Mouse (Mus musculus): Measurements from ENCODE around the gene Hsf4. TPM values are rescaled to one million over a fixed set of nuclear protein-coding genes. Genes with fewer than 3 reads are reported as not detected.
"Not testable (repeated sequence)": the region's sequence is repeated elsewhere in the genome, so short reads cannot be mapped to it uniquely, and the experiment has no call there.

The Hsf4 gene
- polyA plus RNA-seq, 1 experiment from 2014 or later, result 0.11 TPM

GRCm38 (mm10) chr8:105290554-105291314 lies 21.1 kb downstream of the Hsf4 start:
- ATAC-seq (ENCODE audit: low FRiP score), result no peak
- Histone ChIP-seq H3K27me3 (peaks cover 34% of the 10 kb centered on the region), H3K9me3 (no peaks in the 10 kb centered on the region), H3K4me1 (peaks cover 44% of the 10 kb centered on the region), H3K4me3 (replicated peaks) (peak overlapping the region; percentile 54), H3K36me3 (replicated peaks) (peaks cover under 1% of the 10 kb centered on the region; the same call in 1 of the 2 replicates), H3K27ac (no peak overlapping the region), H3K9ac (0 out of 2 replicates have a peak overlapping the region, but pooled peaks have one; percentile 61), H3K4me2 (peak overlapping the region; percentile 80)
- WGBS, result 6% methylated on average over 31 of the region's 31 CpGs

- WGBS, result 86% methylated on average over 8 of the region's 8 CpGs
- ATAC-seq (ENCODE audit: low FRiP score); H3K4me2 ChIP-seq; H3K9ac ChIP-seq; H3K9me3 ChIP-seq; H3K27ac ChIP-seq; H3K36me3 ChIP-seq (replicated peaks); H3K4me3 ChIP-seq (replicated peaks): not testable (repeated sequence)
- Histone ChIP-seq H3K4me1 (peaks cover 39% of the 10 kb centered on the region), H3K27me3 (peaks cover 34% of the 10 kb centered on the region)
Measured at GRCm38 (mm10) chr8:105291364-105291763, 21.8 kb downstream of the Hsf4 start.

- H3K27me3 ChIP-seq, result peaks cover 34% of the 10 kb centered on the region
- H3K27ac ChIP-seq; ATAC-seq (ENCODE audit: low FRiP score); H3K4me3 ChIP-seq (replicated peaks); H3K4me2 ChIP-seq; H3K36me3 ChIP-seq (replicated peaks); H3K9ac ChIP-seq; H3K9me3 ChIP-seq: not testable (repeated sequence)
- H3K4me1 ChIP-seq, result peaks cover 38% of the 10 kb centered on the region
- 65% methylated on average over 3 of the region's 3 CpGs for WGBS
Measured at GRCm38 (mm10) chr8:105291802-105292201, 22.2 kb downstream of the Hsf4 start.

GRCm38 (mm10) chr8:105292471-105292870 lies 22.9 kb downstream of the Hsf4 start:
- H3K4me3 ChIP-seq (replicated peaks), result no peak overlapping the region
- 82% methylated on average over 7 of the region's 7 CpGs for WGBS
- no peaks in the 10 kb centered on the region for H3K9me3 ChIP-seq
- no peaks in the 10 kb centered on the region for H3K36me3 ChIP-seq (replicated peaks)
- no peak overlapping the region for H3K9ac ChIP-seq
- ATAC-seq (ENCODE audit: low FRiP score), result no peak
- H3K4me2 ChIP-seq, result no peak overlapping the region
- H3K27ac ChIP-seq, result no peak overlapping the region
- H3K27me3 ChIP-seq, result peaks cover 34% of the 10 kb centered on the region
- peaks cover 36% of the 10 kb centered on the region for H3K4me1 ChIP-seq

- no peak for ATAC-seq (ENCODE audit: low FRiP score)
- Histone ChIP-seq H3K9me3 (no peaks in the 10 kb centered on the region), H3K4me1 (peaks cover 31% of the 10 kb centered on the region), H3K9ac (no peak overlapping the region), H3K27me3 (peaks cover 34% of the 10 kb centered on the region), H3K27ac (no peak overlapping the region), H3K4me3 (replicated peaks) (no peak overlapping the region), H3K36me3 (replicated peaks) (no peaks in the 10 kb centered on the region), H3K4me2 (no peak overlapping the region)
- 78% methylated on average over 19 of the region's 19 CpGs for WGBS
Measured at GRCm38 (mm10) chr8:105293405-105293804, 23.8 kb downstream of the Hsf4 start.

GRCm38 (mm10) chr8:105294776-105295175 lies 25.2 kb downstream of the Hsf4 start:
- H3K27ac ChIP-seq, result no peak overlapping the region
- H3K27me3 ChIP-seq, result peaks cover 33% of the 10 kb centered on the region
- H3K36me3 ChIP-seq (replicated peaks), result peaks cover 8% of the 10 kb centered on the region
- no peak overlapping the region for H3K9ac ChIP-seq
- no peak for ATAC-seq (ENCODE audit: low FRiP score)
- H3K4me2 ChIP-seq, result no peak overlapping the region
- WGBS, result 61% methylated on average over 9 of the region's 9 CpGs
- no peaks in the 10 kb centered on the region for H3K9me3 ChIP-seq
- peaks cover 31% of the 10 kb centered on the region for H3K4me1 ChIP-seq
- no peak overlapping the region for H3K4me3 ChIP-seq (replicated peaks)

- H3K27ac ChIP-seq, result no peak overlapping the region
- ATAC-seq (ENCODE audit: low FRiP score), result no peak
- H3K4me1 ChIP-seq, result peaks cover 26% of the 10 kb centered on the region
- no peak overlapping the region for H3K9ac ChIP-seq
- H3K4me3 ChIP-seq (replicated peaks), result no peak overlapping the region
- no peak overlapping the region for H3K4me2 ChIP-seq
- no peaks in the 10 kb centered on the region for H3K9me3 ChIP-seq
- H3K36me3 ChIP-seq (replicated peaks), result peaks cover 13% of the 10 kb centered on the region
- peaks cover 28% of the 10 kb centered on the region for H3K27me3 ChIP-seq
- 78% methylated on average over 11 of the region's 11 CpGs for WGBS
Measured at GRCm38 (mm10) chr8:105295256-105295655, 25.7 kb downstream of the Hsf4 start.

GRCm38 (mm10) chr8:105295895-105296573 lies 26.4 kb downstream of the Hsf4 start, which contains the start of gene Exoc3l:
Gene Exoc3l (minus strand): TSS chr8:105296101.
- no peak within 1 kb of the TSS for H3K27ac ChIP-seq
- H3K36me3 ChIP-seq (replicated peaks), result peaks cover 20% of the 10 kb centered on the region
- H3K4me3 ChIP-seq (replicated peaks), result peak within 1 kb of the TSS; percentile 86
- H3K4me2 ChIP-seq, result peak within 1 kb of the TSS; percentile 98
- H3K27me3 ChIP-seq, result peaks cover 20% of the 10 kb centered on the region
- WGBS, result 74% methylated on average over 11 of the region's 11 CpGs
- peaks cover 19% of the 10 kb centered on the region for H3K4me1 ChIP-seq
- no peak for ATAC-seq (ENCODE audit: low FRiP score)
- H3K9ac ChIP-seq, result no peak within 1 kb of the TSS
- H3K9me3 ChIP-seq, result no peaks in the 10 kb centered on the region

GRCm38 (mm10) chr8:105297511-105298192 lies 28.1 kb downstream of the Hsf4 start, which contains the start of gene E2f4:
Gene E2f4 (plus strand): TSS chr8:105297663.
- peak; percentile 90 for ATAC-seq (ENCODE audit: low FRiP score)
- under 1% methylated on average over 58 of the region's 58 CpGs for WGBS

GRCm38 (mm10) chr8:105298351-105299252 lies 29.0 kb downstream of the Hsf4 start:
- H3K9me3 ChIP-seq, result no peaks in the 10 kb centered on the region
- peaks cover 44% of the 10 kb centered on the region for H3K36me3 ChIP-seq (replicated peaks)
- H3K4me3 ChIP-seq (replicated peaks), result peak overlapping the region; percentile 86
- H3K4me1 ChIP-seq, result peaks cover 19% of the 10 kb centered on the region
- peak overlapping the region; percentile 98 for H3K4me2 ChIP-seq
- 69% methylated on average over 18 of the region's 18 CpGs for WGBS
- no peak for ATAC-seq (ENCODE audit: low FRiP score)
- peak overlapping the region; percentile 89 for H3K9ac ChIP-seq
- peaks cover 3% of the 10 kb centered on the region for H3K27me3 ChIP-seq
- H3K27ac ChIP-seq, result 0 out of 2 replicates have a peak overlapping the region, but pooled peaks have one; percentile 59

More at GRCm38 (mm10) chr8:105297511-105298192, 28.1 kb downstream of the Hsf4 start, which contains the start of gene E2f4:
- Histone ChIP-seq H3K4me1 (peaks cover 19% of the 10 kb centered on the region), H3K9ac (peak within 1 kb of the TSS; percentile 89), H3K27me3 (peaks cover 10% of the 10 kb centered on the region), H3K4me3 (replicated peaks) (peak within 1 kb of the TSS; percentile 86), H3K27ac (peak within 1 kb of the TSS; percentile 59; the same call in 1 of the 2 replicates), H3K9me3 (no peaks in the 10 kb centered on the region), H3K36me3 (replicated peaks) (peaks cover 36% of the 10 kb centered on the region), H3K4me2 (peak within 1 kb of the TSS; percentile 98)

GRCm38 (mm10) chr8:105299962-105300361 lies 30.4 kb downstream of the Hsf4 start:
- H3K9me3 ChIP-seq, result no peaks in the 10 kb centered on the region
- H3K27me3 ChIP-seq, result peaks cover 3% of the 10 kb centered on the region
- no peak for ATAC-seq (ENCODE audit: low FRiP score)
- no peak overlapping the region for H3K9ac ChIP-seq
- H3K27ac ChIP-seq, result no peak overlapping the region
- H3K4me1 ChIP-seq, result peaks cover 27% of the 10 kb centered on the region
- H3K4me3 ChIP-seq (replicated peaks), result no peak overlapping the region
- 94% methylated on average over 8 of the region's 8 CpGs for WGBS
- no peak overlapping the region for H3K4me2 ChIP-seq
- H3K36me3 ChIP-seq (replicated peaks), result peaks cover 57% of the 10 kb centered on the region
